Mouse (Mus musculus) right cerebral cortex, postnatal 36 days (tissue): ENCODE measurements around the gene Csmd2.

Experiments
- DNase-seq, 2 experiments: peaks; one replicate each; pipeline ENCODE4 v3.0.0; 2022; ENCODE audit warnings: low spot score in 2 of 2, mixed read lengths in 1 of 2

Csmd2 gene

GRCm38 (mm10) chr4:128139991-128140390 lies 152.3 kb downstream of the Csmd2 start:
- no peak for DNase-seq

- no peak for DNase-seq
These were observed 153.8 kb downstream of the Csmd2 start for GRCm38 (mm10) chr4:128141161-128142101.

GRCm38 (mm10) chr4:128142279-128142678 lies 154.6 kb downstream of the Csmd2 start:
- DNase-seq: no peak

GRCm38 (mm10) chr4:128143147-128143546 lies 155.5 kb downstream of the Csmd2 start:
- DNase-seq: no peak

GRCm38 (mm10) chr4:128149524-128149923 lies 161.9 kb downstream of the Csmd2 start:
- no peak for DNase-seq

- DNase-seq: no peak
These were observed 164.4 kb downstream of the Csmd2 start for GRCm38 (mm10) chr4:128152066-128152465.

GRCm38 (mm10) chr4:128153144-128153543 lies 165.5 kb downstream of the Csmd2 start:
- DNase-seq: no peak

- no peak for DNase-seq
These were observed 167.6 kb downstream of the Csmd2 start for GRCm38 (mm10) chr4:128155226-128155625.

- no peak for DNase-seq
These were observed 173.0 kb downstream of the Csmd2 start for GRCm38 (mm10) chr4:128160656-128161055.

GRCm38 (mm10) chr4:128170181-128170580 lies 182.5 kb downstream of the Csmd2 start:
- DNase-seq: no peak

- DNase-seq: no peak
These were observed 183.6 kb downstream of the Csmd2 start for GRCm38 (mm10) chr4:128171233-128171632.

GRCm38 (mm10) chr4:128171701-128172100 lies 184.0 kb downstream of the Csmd2 start:
- no peak for DNase-seq

GRCm38 (mm10) chr4:128178974-128179373 lies 191.3 kb downstream of the Csmd2 start:
- DNase-seq: no peak

GRCm38 (mm10) chr4:128179581-128179980 lies 191.9 kb downstream of the Csmd2 start:
- peak in 1 of 2 experiments; percentile 24 for DNase-seq

GRCm38 (mm10) chr4:128184747-128185146 lies 197.1 kb downstream of the Csmd2 start:
- DNase-seq: no peak

GRCm38 (mm10) chr4:128194454-128194853 lies 206.8 kb downstream of the Csmd2 start:
- DNase-seq: no peak

GRCm38 (mm10) chr4:128217991-128218595 lies 230.4 kb downstream of the Csmd2 start:
- DNase-seq: no peak

- no peak for DNase-seq
These were observed 236.8 kb downstream of the Csmd2 start for GRCm38 (mm10) chr4:128224453-128224852.

- DNase-seq: no peak
These were observed 240.0 kb downstream of the Csmd2 start for GRCm38 (mm10) chr4:128227377-128228316.

- DNase-seq: peak; percentile 19 to 56
These were observed 245.8 kb downstream of the Csmd2 start for GRCm38 (mm10) chr4:128233458-128233857.

GRCm38 (mm10) chr4:128239113-128239512 lies 251.5 kb downstream of the Csmd2 start:
- no peak for DNase-seq
